ENCODE assay signal across 5 mouse cellular contexts in the genomic region with DNA sequence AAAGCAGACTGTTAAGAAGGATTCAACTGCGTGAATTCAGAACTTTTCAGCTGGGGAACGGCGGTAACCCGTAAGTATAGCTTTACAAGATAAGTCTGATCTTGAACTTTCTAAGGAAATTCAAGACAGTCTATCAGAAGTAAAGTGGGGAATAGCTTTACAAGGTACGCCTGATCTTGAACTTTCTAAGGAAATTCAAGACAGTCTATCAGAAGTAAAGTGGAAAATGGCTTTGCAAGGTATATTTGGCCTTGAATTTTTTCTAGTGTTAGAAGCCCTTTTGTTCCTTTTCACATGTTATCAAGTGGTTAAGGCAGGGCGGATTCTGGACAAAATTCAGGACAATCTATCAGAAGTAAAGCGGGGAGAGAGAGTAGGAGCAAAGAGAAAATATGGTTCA. TPM values are rescaled to one million over a fixed set of nuclear protein-coding genes. Genes with fewer than 3 reads are reported as not detected.
"Had no signal": no experiment of that assay in that cellular context is flagged by ENCODE, and none has a peak within 500 bp of the region (broad histone marks: within the 10 kb centered on the region; RNA-seq: fewer than 3 reads in every experiment).

No protein-coding gene starts in this region.

RNA-seq across cellular contexts. Expression of gene H2-Ob, which starts 18.9 kb away (rescaled TPM):
- polyA plus RNA-seq: limb, embryonic 11.5 days; limb, embryonic 15.5 days; lung, embryonic 14.5 days; midbrain, embryonic 12.5 days; neural tube, embryonic 13.5 days had no signal
